Mouse (Mus musculus): Measurements from ENCODE around the gene Gart. TPM values are rescaled to one million over a fixed set of nuclear protein-coding genes. Genes with fewer than 3 reads are reported as not detected.
"Not testable (repeated sequence)": the region's sequence is repeated elsewhere in the genome, so short reads cannot be mapped to it uniquely, and the experiment has no call there.

The Gart gene
- polyA plus RNA-seq, 1 experiment from 2014 or later = 120 TPM

DNA sequence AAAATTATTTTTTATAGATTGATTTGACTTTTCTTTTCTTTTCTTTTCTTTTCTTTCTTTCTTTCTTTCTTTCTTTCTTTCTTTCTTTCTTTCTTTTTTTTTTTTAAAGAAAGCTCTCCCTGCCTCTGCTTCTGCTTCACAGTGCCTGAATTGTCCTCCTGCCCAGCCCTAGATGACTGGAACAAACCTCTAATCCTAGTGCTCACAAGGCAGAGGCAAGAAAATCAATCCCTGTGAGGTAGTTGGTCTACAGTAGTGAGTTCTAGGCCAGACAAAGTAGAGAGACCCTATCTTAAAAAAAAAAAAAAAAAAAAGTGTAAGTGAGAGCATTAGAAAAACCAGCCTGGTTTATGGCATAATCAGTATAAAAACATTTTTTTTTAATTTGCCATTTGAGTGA lies 3.0 kb upstream of the Gart start:
- H3K4me2 ChIP-seq (replicated peaks; ENCODE audit: low read depth, low read length) = peak overlapping the region; percentile 18; the same call in 1 of the 2 replicates
- no peak for ATAC-seq (ENCODE audit: low FRiP score, low TSS enrichment)
- no peaks in the 10 kb centered on the region for H3K9me3 ChIP-seq (ENCODE audit: low read length)
- H3K27ac ChIP-seq (ENCODE audit: low read length) = no peak overlapping the region
- H3K4me1 ChIP-seq (ENCODE audit: insufficient read depth, low read length) = peaks cover 14% of the 10 kb centered on the region
- H3K9ac ChIP-seq (replicated peaks; ENCODE audit: low read length) = no peak overlapping the region
- no peaks in the 10 kb centered on the region for H3K27me3 ChIP-seq (ENCODE audit: insufficient read depth, low read length)
- peaks cover 15% of the 10 kb centered on the region for H3K36me3 ChIP-seq (ENCODE audit: insufficient read depth, low read length)
- H3K4me3 ChIP-seq (ENCODE audit: low read length) = no peak overlapping the region

DNA sequence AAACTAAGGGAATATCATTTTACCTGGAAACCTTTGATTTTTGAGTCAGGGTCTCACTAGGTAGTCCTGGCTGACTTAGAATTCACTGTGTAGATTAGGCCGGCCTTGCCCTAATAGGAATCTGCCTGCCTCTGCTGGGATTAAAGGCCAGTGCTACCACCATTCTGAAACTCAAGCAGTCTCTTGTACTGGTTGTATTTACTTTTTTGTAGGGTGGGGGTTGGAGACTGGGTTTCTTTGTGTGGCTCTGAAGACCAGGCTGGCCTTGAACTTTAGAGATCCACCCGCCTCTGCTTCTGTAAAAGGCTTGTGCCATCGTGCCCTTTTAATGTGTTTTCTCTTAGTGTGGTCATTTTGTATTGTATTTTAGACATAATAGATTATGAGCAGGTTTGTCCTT lies 2.5 kb upstream of the Gart start:
- Histone ChIP-seq H3K4me3 (ENCODE audit: low read length) (peak overlapping the region; percentile 89), H3K27me3 (ENCODE audit: insufficient read depth, low read length) (no peaks in the 10 kb centered on the region), H3K36me3 (ENCODE audit: insufficient read depth, low read length) (peaks cover 11% of the 10 kb centered on the region), H3K4me2 (replicated peaks; ENCODE audit: low read depth, low read length) (peak overlapping the region; percentile 57), H3K9me3 (ENCODE audit: low read length) (no peaks in the 10 kb centered on the region), H3K9ac (replicated peaks; ENCODE audit: low read length) (no peak overlapping the region; the same call in 1 of the 2 replicates), H3K27ac (ENCODE audit: low read length) (no peak overlapping the region), H3K4me1 (ENCODE audit: insufficient read depth, low read length) (peaks cover 14% of the 10 kb centered on the region)
- WGBS = 55% methylated on average over 3 of the region's 3 CpGs
- ATAC-seq (ENCODE audit: low FRiP score, low TSS enrichment) = no peak

DNA sequence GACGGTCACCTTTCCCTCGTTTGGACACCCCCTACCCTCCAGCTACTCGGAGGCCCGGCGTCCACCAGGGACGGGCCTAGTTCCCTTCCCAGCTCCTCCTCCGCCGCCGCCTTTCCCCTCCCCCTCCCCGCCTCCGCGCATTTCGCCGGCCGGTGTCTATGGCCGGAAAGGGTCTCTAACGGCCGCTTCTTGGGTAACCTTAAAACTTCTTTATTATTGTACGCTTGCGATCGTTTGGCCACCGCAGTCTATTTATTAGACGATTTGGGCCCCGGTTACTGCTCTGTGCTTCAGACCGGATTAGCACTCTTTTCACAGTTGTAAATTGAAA lies 1.4 kb upstream of the Gart start:
- ATAC-seq (ENCODE audit: low FRiP score, low TSS enrichment) = peak; percentile 64
- WGBS = under 1% methylated on average over 25 of the region's 25 CpGs
- Histone ChIP-seq H3K4me1 (ENCODE audit: insufficient read depth, low read length) (peaks cover 14% of the 10 kb centered on the region), H3K9me3 (ENCODE audit: low read length) (no peaks in the 10 kb centered on the region), H3K9ac (replicated peaks; ENCODE audit: low read length) (peak overlapping the region; percentile 79), H3K4me2 (replicated peaks; ENCODE audit: low read depth, low read length) (peak overlapping the region; percentile 57), H3K36me3 (ENCODE audit: insufficient read depth, low read length) (peaks cover 11% of the 10 kb centered on the region), H3K27ac (ENCODE audit: low read length) (peak overlapping the region; percentile 97), H3K27me3 (ENCODE audit: insufficient read depth, low read length) (no peaks in the 10 kb centered on the region), H3K4me3 (ENCODE audit: low read length) (peak overlapping the region; percentile 89)

GRCm38 (mm10) chr16:91647461-91648219 lies 888 bp upstream of the Gart start, which contains the start of gene Son:
Son (plus strand) TSS chr16:91647506.
- under 1% methylated on average over 66 of the region's 70 CpGs for WGBS
- H3K4me2 ChIP-seq (replicated peaks; ENCODE audit: low read depth, low read length) = peak within 1 kb of the TSS; percentile 79
- peak within 1 kb of the TSS; percentile 79 for H3K9ac ChIP-seq (replicated peaks; ENCODE audit: low read length)
- H3K36me3 ChIP-seq (ENCODE audit: insufficient read depth, low read length) = peaks cover 15% of the 10 kb centered on the region
- peak; percentile 97 for ATAC-seq (ENCODE audit: low FRiP score, low TSS enrichment)
- H3K9me3 ChIP-seq (ENCODE audit: low read length) = no peaks in the 10 kb centered on the region
- H3K27ac ChIP-seq (ENCODE audit: low read length) = peak within 1 kb of the TSS; percentile 97
- peak within 1 kb of the TSS; percentile 89 for H3K4me3 ChIP-seq (ENCODE audit: low read length)
- peaks cover 14% of the 10 kb centered on the region for H3K4me1 ChIP-seq (ENCODE audit: insufficient read depth, low read length)
- no peaks in the 10 kb centered on the region for H3K27me3 ChIP-seq (ENCODE audit: insufficient read depth, low read length)

- Histone ChIP-seq H3K4me3 (ENCODE audit: low read length) (peak overlapping the region; percentile 89), H3K36me3 (ENCODE audit: insufficient read depth, low read length) (peaks cover 22% of the 10 kb centered on the region), H3K27me3 (ENCODE audit: insufficient read depth, low read length) (no peaks in the 10 kb centered on the region), H3K9me3 (ENCODE audit: low read length) (no peaks in the 10 kb centered on the region), H3K27ac (ENCODE audit: low read length) (peak overlapping the region; percentile 97), H3K4me2 (replicated peaks; ENCODE audit: low read depth, low read length) (peak overlapping the region; percentile 79), H3K9ac (replicated peaks; ENCODE audit: low read length) (peak overlapping the region; percentile 79), H3K4me1 (ENCODE audit: insufficient read depth, low read length) (peaks cover 14% of the 10 kb centered on the region)
- no peak for ATAC-seq (ENCODE audit: low FRiP score, low TSS enrichment)
- WGBS = under 1% methylated on average over 11 of the region's 11 CpGs
These were observed 653 bp downstream of the Gart start for GRCm38 (mm10) chr16:91645995-91646602.

GRCm38 (mm10) chr16:91645420-91645819 lies 1.3 kb downstream of the Gart start:
- H3K4me3 ChIP-seq (ENCODE audit: low read length); H3K27ac ChIP-seq (ENCODE audit: low read length); ATAC-seq (ENCODE audit: low FRiP score, low TSS enrichment); H3K9me3 ChIP-seq (ENCODE audit: low read length); H3K4me2 ChIP-seq (replicated peaks; ENCODE audit: low read depth, low read length); H3K9ac ChIP-seq (replicated peaks; ENCODE audit: low read length); H3K27me3 ChIP-seq (ENCODE audit: insufficient read depth, low read length): not testable (repeated sequence)
- WGBS = no CpG with 5 or more reads among the region's 2 CpGs
- H3K36me3 ChIP-seq (ENCODE audit: insufficient read depth, low read length) = peaks cover 24% of the 10 kb centered on the region
- peaks cover 14% of the 10 kb centered on the region for H3K4me1 ChIP-seq (ENCODE audit: insufficient read depth, low read length)

DNA sequence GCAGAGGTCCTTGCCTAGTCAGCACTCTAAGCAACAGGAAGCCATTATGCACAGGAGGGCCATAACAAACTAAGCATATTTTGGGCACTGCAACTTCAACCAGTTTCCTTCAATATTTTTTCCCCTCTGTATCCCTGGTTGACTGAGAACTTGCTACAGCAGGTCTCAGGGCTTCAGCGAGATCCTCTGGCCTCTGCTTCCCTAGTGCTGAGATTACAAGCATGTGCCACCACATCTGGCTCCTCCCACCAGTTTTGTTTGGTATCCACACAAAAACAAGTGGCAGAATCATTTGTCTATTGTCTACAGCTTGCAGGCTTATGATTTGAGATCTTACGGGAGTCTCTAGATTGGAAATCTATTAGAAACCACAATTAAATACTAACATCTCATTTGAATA lies 1.9 kb downstream of the Gart start:
- H3K4me3 ChIP-seq (ENCODE audit: low read length) = no peak overlapping the region
- ATAC-seq (ENCODE audit: low FRiP score, low TSS enrichment) = no peak
- H3K27me3 ChIP-seq (ENCODE audit: insufficient read depth, low read length) = no peaks in the 10 kb centered on the region
- peaks cover 12% of the 10 kb centered on the region for H3K4me1 ChIP-seq (ENCODE audit: insufficient read depth, low read length)
- no peak overlapping the region for H3K27ac ChIP-seq (ENCODE audit: low read length)
- peaks cover 29% of the 10 kb centered on the region for H3K36me3 ChIP-seq (ENCODE audit: insufficient read depth, low read length)
- 72% methylated on average over 2 of the region's 2 CpGs for WGBS
- H3K9me3 ChIP-seq (ENCODE audit: low read length) = no peaks in the 10 kb centered on the region
- no peak overlapping the region for H3K4me2 ChIP-seq (replicated peaks; ENCODE audit: low read depth, low read length)
- H3K9ac ChIP-seq (replicated peaks; ENCODE audit: low read length) = no peak overlapping the region

DNA sequence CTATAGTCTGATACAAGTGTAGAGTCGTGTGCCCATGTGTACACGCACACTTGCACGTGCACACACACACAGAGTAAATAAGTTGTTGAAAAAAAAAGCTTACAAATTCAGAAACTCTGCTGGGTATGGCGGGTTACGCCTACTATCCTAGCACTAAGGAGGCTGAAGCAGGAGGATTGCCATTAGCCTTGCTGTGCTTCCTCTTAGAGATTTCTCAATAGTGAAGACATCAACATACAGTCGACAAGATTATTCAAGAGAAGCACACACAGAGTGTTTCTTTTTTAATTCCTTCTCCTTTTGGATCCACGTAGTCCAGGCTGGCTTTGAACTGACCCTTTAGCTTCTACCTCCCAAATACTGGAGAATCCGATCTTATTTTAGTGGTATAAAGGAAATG lies 6.6 kb downstream of the Gart start:
- no peaks in the 10 kb centered on the region for H3K4me1 ChIP-seq (ENCODE audit: insufficient read depth, low read length)
- H3K9me3 ChIP-seq (ENCODE audit: low read length) = no peaks in the 10 kb centered on the region
- ATAC-seq (ENCODE audit: low FRiP score, low TSS enrichment) = no peak
- no peak overlapping the region for H3K4me2 ChIP-seq (replicated peaks; ENCODE audit: low read depth, low read length)
- peaks cover 73% of the 10 kb centered on the region for H3K36me3 ChIP-seq (ENCODE audit: insufficient read depth, low read length)
- H3K27ac ChIP-seq (ENCODE audit: low read length) = no peak overlapping the region
- no peaks in the 10 kb centered on the region for H3K27me3 ChIP-seq (ENCODE audit: insufficient read depth, low read length)
- H3K9ac ChIP-seq (replicated peaks; ENCODE audit: low read length) = no peak overlapping the region
- no peak overlapping the region for H3K4me3 ChIP-seq (ENCODE audit: low read length)
- 91% methylated on average over 8 of the region's 8 CpGs for WGBS

- no peaks in the 10 kb centered on the region for H3K4me1 ChIP-seq (ENCODE audit: insufficient read depth, low read length)
- H3K27ac ChIP-seq (ENCODE audit: low read length) = no peak overlapping the region
- peaks cover 77% of the 10 kb centered on the region for H3K36me3 ChIP-seq (ENCODE audit: insufficient read depth, low read length)
- H3K4me3 ChIP-seq (ENCODE audit: low read length) = no peak overlapping the region
- 95% methylated on average over 2 of the region's 2 CpGs for WGBS
- no peak overlapping the region for H3K4me2 ChIP-seq (replicated peaks; ENCODE audit: low read depth, low read length)
- H3K27me3 ChIP-seq (ENCODE audit: insufficient read depth, low read length) = no peaks in the 10 kb centered on the region
- no peak overlapping the region for H3K9ac ChIP-seq (replicated peaks; ENCODE audit: low read length)
- H3K9me3 ChIP-seq (ENCODE audit: low read length) = no peaks in the 10 kb centered on the region
- ATAC-seq (ENCODE audit: low FRiP score, low TSS enrichment) = no peak
These were observed 7.1 kb downstream of the Gart start for GRCm38 (mm10) chr16:91639636-91640035.

GRCm38 (mm10) chr16:91639161-91639560 lies 7.6 kb downstream of the Gart start:
- Histone ChIP-seq H3K27ac (ENCODE audit: low read length) (no peak overlapping the region), H3K36me3 (ENCODE audit: insufficient read depth, low read length) (peaks cover 77% of the 10 kb centered on the region), H3K9ac (replicated peaks; ENCODE audit: low read length) (no peak overlapping the region), H3K4me2 (replicated peaks; ENCODE audit: low read depth, low read length) (no peak overlapping the region), H3K27me3 (ENCODE audit: insufficient read depth, low read length) (no peaks in the 10 kb centered on the region), H3K4me1 (ENCODE audit: insufficient read depth, low read length) (no peaks in the 10 kb centered on the region), H3K4me3 (ENCODE audit: low read length) (no peak overlapping the region), H3K9me3 (ENCODE audit: low read length) (no peaks in the 10 kb centered on the region)
- ATAC-seq (ENCODE audit: low FRiP score, low TSS enrichment) = no peak
- WGBS = 89% methylated on average over 5 of the region's 5 CpGs
